Mouse (Mus musculus) layer of hippocampus, postnatal 14 days (tissue): ENCODE data around the gene Junb. TPM values are rescaled to one million over a fixed set of nuclear protein-coding genes. Genes with fewer than 3 reads are reported as not detected.

Source experiments
- DNase-seq, 2 experiments: peaks; one replicate each; pipeline ENCODE4 v3.0.0; 2021 to 2022; ENCODE audit warnings: low spot score in 2 of 2, mixed read lengths in 1 of 2
- microRNA-seq, 2 experiments: library from miRNA; unstranded; fragments of <30 nt; microRNA quantifications; one replicate each; pipeline ENCODE4 v1.2.0; 2021
- total RNA-seq, 2 experiments: library from RNA; stranded (reverse); gene quantifications; 2 replicates each; pipeline ENCODE4 v1.2.3; 2021

Gene Junb
- total RNA-seq, 2 experiments from 2014 or later, result 45.5 to 54.7 TPM

DNA sequence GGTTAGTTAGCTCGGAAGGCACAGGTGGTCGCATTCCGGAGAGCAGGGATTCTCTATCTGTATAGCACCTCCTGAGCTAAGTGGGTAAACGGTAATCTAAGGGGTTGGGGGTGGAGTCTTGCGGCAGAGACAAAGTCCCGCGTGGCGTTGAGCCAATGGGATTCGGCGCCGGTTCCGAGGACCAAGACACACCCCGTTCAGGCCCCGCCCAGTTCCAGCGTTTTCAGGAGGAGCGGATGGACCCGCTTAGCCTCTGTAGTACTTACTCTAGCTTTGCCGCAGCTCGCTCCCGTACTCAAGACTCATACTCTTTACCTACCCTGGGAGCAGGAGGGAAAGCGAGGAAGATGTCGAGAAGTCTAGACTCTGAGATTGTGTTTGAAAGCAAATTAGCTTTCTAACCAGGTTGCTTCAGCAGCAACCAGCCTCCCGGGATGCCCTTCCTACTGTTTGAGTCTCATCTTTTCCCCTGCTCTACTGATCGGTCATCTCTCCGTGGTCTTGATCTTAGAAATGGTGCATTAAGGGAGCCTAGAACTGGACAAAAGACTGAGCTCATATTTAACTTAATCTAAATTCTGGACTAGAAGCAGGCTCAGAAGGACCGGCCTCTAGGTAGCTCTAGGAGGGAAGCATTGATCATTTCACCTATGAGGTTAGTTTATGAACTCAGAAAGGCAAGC lies 33.9 kb downstream of the Junb start:
- peak in 1 of 2 experiments; percentile 51 for DNase-seq

DNA sequence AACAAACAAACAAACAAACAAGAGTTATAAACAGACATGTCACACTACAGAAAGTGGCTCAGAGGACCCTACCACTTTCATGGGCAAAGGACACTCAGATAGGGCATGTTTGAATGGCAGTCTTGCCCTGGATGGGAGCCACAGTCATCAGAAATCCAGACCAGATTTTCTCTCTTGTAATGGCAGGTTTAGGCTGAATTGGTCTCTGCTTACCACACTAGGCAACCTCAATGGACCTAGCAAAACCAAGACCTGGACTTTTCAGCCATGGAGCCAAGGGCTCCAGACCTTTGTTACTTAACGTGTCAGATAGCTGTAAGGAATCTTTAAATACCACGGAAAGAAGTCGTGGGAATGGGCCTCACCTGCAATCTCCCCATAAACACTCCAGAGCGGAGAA lies 34.8 kb downstream of the Junb start:
- no peak for DNase-seq

DNA sequence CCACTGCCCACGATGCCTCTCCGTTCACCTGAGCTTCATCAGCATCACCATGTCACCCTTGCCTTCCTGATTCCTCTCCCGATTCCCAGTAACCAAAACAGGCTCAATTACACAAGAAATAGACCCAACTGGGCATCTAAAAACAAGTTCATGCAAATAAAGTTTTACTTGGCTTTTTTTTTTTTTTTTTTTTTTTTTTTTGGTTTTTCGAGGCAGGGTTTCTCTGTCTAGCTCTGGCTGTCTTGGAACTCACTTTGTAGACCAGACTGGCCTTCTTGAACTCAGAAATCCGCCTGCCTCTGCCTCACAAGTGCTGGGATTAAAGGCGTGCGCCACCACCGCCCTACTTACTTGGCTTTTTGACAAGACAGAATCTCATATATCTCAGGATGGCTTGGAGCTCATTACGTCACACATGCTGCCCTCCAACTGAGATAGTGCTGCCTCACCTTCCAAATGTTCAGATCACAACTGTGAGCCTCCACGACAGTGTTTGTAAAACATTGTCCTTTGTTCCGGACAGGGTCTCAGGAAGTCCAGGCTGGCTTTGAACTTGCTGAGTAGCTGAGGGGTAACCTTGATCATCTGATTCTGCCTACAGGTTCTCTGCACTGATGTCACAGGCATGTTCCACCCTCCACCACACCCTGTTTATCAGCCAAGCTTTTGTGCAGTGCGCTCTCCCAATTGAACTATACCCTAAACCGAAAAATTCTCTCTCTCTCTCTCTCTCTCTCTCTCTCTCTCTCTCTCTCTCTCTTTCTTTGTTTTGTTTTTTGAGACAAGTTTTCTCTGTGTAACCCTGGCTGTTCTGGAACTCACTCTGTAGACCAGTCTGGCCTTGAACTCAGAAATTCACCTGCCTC lies 40.7 kb downstream of the Junb start:
- DNase-seq, result no peak

DNA sequence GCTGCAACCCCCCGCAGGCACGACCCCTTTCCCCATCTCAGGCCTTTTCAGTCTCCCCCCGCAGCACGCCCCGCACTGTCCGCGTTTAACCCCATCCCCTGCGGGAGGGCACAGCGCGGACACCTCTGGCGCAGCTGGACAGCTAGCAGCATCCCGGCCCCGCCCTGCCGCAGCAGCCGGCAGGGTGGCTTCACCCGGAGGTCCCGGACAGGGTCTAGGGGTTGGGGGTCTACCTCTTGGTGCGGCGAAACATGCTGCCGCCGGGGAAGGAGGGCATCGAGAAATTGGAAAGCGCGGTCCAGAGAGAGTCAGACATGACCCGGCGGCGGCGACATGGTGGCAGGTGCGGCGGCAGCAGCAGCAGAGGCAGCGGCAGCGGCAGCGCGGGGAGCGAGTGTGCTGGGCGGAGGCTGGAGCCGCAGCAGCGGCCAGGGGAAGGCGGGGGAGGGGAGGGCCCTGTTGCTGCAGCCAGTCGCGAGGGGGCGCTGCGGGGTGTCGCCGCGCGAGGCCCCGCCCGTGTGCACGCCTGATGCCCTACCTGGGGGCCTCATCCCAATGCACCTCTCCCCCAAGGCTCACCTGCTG lies 41.5 kb downstream of the Junb start, which contains the start of gene Mast1:
Gene Mast1, minus strand, starts transcription at position 398 of the 585 bp plus-strand sequence.
- DNase-seq, result peak; percentile 63 to 68

DNA sequence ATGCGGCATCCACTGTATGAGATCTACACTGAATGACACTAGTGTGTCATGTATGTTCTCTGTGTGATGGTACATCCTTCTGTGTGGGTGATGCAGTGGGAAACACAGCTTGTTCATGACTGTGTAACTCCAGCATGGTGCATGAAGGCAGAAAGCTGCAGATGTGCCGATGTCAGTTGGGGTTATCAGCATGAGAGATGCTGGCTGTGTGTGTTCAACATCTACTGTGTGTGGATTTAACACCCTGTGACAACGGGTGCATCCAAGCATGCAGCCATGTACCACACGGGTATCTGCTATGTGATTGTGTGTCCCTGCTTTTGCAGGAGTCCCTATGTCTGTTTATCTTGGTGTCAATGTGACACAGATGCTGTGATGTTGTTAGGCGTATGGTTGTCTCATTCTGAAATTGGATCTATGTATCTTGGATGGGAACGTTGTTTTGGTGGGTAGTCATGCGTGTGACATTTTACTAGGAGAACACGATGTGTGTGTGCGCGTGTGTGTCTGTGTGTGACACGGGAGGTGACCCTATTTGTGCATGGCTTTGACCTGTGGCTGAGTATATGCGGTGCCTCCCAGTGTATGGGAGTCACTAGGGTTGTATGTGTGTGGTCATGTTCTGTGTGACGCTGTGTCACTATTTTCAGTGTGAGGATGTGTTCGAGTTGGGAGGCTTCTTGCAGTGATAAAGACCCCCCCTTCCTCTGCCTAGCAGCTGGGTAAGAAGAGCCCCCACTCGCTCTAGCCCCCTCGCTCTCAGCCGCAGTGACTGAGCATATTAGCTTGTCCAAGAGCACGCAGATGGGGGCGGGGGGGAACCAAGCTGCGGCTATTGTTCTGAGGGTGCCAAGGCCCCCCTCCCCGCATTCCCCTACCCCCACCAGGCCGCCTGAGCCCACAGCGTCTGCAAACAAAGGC lies 42.2 kb downstream of the Junb start:
- DNase-seq, result peak in 1 of 2 experiments; percentile 24

DNA sequence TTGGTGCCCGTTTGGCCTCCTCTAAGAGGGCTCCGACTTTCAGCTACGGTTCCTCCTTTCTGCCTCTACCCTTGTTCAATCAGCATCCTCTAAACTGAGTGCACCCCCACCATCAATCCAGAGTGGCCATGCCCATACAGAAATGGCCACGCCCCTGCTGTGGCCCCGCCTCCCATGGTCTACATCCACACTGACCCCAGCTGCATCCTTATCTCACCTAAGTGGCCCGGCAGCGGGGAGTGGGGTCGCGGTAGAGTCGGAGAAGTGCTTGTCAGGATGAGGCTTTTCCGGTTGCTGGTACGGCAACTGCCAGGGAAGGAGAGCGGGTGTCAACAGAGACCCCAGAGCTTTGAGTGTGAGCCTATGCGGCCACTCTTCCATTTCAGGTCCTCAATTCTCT lies 43.0 kb downstream of the Junb start:
- DNase-seq, result no peak

DNA sequence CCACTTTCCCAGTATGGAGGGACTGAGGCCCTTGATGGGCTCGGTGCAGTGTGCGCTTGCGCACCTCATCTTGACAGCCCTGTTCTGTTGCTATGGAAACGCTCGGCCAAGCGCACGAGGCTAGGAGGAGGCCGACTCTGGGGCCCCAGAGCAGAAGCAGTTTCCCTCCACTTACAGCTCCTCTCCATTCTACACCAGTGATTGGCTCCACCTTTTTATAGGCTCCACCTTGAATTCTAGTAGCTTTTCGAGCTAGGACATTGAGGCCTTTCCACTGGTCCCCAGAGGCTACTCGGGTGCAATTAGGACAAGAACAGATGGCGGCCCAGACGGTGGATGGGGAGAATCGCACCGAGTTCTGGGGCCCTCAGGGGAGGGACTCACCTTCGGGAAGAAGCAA lies 43.7 kb downstream of the Junb start:
- DNase-seq, result no peak

DNA sequence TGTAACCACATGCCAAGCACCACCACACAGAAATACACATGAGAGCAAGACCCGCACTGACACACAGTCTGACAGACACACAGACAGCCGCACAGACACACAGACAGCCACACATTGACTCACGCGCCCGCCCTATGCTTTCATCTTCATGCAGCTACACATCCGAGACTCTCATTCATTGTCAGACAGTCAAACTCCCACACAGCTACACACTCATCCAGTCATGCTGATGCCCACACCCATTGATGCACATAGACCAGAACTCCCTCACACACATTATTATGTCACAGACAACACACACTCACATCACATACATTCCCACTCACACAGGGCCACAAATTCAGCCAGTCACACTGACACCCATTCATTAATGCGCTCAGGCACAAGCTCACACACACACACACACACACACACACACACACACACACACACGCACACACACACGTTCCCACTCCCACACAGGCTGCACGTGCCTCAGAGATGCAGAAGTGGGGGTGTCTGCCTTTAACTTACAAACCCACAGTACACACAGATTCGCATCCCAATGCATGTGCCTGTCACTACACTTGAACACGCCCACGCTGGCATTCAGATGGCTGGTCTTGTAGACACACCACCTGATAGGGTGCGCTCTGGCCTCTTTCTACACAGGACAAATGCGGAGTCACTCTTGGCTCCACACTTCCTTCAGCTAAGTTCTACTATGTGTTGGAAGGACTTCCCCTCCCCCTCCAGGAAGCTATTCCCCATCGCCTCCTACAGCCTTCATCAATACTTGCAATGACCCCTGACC lies 44.6 kb downstream of the Junb start:
- no peak for DNase-seq

DNA sequence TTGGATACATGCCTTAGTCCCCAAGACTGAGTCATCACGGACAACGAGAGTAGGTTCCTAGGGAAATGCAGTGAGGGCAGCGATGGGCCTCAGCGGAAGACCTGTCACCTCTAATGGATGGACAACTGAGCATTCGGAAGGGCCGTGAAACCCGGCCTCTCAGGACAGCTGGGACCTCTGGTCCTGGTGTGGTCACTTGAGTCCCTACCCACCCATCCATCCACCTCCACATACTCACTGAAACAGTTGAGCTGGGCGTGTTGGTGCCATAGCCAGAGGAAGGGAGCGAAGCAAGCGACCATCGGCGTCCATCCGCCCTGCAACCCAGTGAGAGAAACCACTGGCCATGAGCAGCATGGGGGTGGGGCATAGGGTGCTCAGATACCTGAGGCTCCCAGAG lies 47.9 kb downstream of the Junb start:
- no peak for DNase-seq

DNA sequence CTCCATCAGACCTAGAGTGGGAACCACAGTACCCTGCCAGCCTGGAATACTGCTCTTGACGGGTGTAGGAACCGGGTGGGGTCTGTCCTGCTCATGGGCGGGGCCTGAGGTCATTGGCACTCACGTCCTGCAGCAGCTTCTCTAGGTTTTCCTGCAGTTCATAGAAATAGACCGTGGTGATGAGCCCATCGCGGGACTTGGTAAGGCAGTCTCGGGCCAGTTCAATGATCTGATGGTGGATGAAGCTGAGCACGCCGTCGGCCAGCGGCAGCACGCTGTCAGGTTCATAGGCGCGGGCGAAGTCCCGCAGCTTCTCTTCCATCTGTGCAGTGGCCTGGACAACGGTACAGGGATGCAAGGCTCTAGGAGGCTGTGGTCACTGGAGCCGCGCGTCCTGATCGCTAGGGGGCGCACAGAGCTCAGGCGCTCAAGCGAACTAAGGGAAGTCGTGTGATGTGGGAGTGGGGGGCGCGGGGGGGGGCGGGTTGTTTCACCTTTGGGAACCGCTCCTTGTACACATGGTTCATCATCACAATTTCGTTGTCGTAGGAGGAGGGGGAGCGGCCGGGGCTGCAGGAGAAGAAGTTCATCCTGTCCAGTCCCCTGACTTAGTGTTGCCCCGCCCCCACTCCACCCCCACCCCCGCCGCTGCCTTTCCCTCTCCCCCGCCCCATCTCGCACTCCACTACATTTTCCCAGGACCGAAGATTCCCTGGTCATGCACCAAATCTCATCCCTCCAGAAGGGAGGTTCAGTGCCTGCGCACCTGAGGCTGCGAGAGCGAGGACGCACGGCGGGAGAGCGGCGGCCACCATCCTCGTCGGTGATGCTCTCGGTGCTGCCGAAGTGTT lies 49.8 kb downstream of the Junb start:
- DNase-seq, result peak; percentile 70 to 71

DNA sequence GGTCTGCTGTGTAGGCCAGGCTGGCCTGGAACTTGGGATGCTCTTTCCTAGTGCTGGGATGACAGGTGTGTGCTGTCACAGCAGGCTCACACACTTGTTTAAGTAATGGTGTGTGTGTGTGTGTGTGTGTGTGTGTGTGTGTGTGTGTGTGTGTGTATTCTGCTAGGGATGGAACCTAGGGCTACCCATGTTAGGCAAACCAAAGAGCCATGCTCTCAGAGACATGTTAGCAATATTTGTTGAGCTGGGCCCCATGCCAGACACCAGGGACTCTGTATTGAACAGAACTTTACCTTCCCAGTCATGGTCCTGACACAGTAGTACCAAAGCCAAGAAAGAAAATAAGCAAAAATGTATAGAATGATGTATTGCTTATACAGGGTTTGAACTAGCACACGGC lies 51.0 kb downstream of the Junb start:
- no peak for DNase-seq

DNA sequence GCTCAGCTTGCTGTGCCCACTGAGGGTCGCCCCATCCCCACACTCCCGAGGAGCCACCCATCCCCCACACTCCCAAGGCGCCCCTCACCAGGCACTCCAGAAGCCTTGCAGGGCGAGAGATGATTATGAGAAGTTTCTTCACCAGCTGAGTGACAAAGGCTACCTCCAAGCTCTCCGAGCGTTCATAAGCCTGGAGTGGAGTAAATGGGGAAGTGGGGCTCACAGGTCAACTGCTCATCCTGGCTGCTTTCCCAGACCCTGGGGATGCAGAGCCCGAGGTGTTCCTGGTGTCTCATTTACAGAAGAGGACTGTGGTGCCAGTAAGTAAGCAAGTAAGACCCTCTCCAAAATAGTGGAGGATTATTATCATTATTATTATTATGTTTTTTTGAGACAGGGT lies 53.0 kb downstream of the Junb start:
- DNase-seq, result no peak

Small RNAs within 50 kb of the gene (microRNA-seq; reads per million reads assigned to microRNA genes)
- gene Gm24197, result 2.5 to 7.6 reads per million in 2 experiments

Other genes with a start within 250 kb of the Junb start
- gene Nfix, start 178.4 kb downstream of the Junb start, total RNA-seq, result 100 to 1,000 TPM; 519 to 562 TPM
- 1 to 10 TPM; 7.4 to 8.6 TPM for gene Dand5, start 155.9 kb downstream of the Junb start, total RNA-seq
- 10 to 100 TPM; 19.4 to 20.4 TPM for gene Gadd45gip1, start 147.2 kb downstream of the Junb start, total RNA-seq
- 10 to 100 TPM; 59.4 to 64.8 TPM for gene Rad23a, start 138.1 kb downstream of the Junb start, total RNA-seq
- gene Calr, start 131.8 kb downstream of the Junb start, total RNA-seq, result 100 to 1,000 TPM; 453 to 590 TPM
- gene Farsa, start 121.7 kb downstream of the Junb start, total RNA-seq, result 10 to 100 TPM; 55.3 to 58.4 TPM
- gene Syce2, start 106.6 kb downstream of the Junb start, total RNA-seq, result 10 to 100 TPM; 21.4 to 24.5 TPM
- 10 to 100 TPM; 35.0 to 35.6 TPM for gene Gcdh, start 84.8 kb downstream of the Junb start, total RNA-seq
- gene Klf1, start 76.8 kb downstream of the Junb start, total RNA-seq, result not detected
- gene Dnase2a, start 70.2 kb downstream of the Junb start, total RNA-seq, result 1 to 10 TPM; 4.0 TPM
- gene Mast1, start 41.4 kb downstream of the Junb start, total RNA-seq, result 100 to 1,000 TPM; 127 to 140 TPM
- 1 to 10 TPM; 1.5 to 1.8 TPM for gene Rtbdn, start 31.7 kb downstream of the Junb start, total RNA-seq
- not detected for gene Gm49661, start 9.3 kb downstream of the Junb start, total RNA-seq
- 100 to 1,000 TPM; 417 to 431 TPM for gene Prdx2, start 9.1 kb downstream of the Junb start, total RNA-seq
- 10 to 100 TPM; 34.3 to 34.4 TPM for gene Rnaseh2a, start 9.0 kb downstream of the Junb start, total RNA-seq
- 1 to 10 TPM; 7.6 to 9.0 TPM for gene Hook2, start 11.9 kb upstream of the Junb start, total RNA-seq
- not detected for gene Best2, start 35.8 kb upstream of the Junb start, total RNA-seq
- gene Asna1, start 46.6 kb upstream of the Junb start, total RNA-seq, result 100 to 1,000 TPM; 108 to 115 TPM
- gene Trir, start 48.1 kb upstream of the Junb start, total RNA-seq, result 100 to 1,000 TPM; 136 to 150 TPM
- 100 to 1,000 TPM; 150 to 152 TPM for gene Tnpo2, start 58.2 kb upstream of the Junb start, total RNA-seq
- 10 to 100 TPM; 36.2 to 41.4 TPM for gene Fbxw9, start 81.3 kb upstream of the Junb start, total RNA-seq
- gene Gm5741, start 89.3 kb upstream of the Junb start, total RNA-seq, result not detected
- gene Dhps, start 93.0 kb upstream of the Junb start, total RNA-seq, result 10 to 100 TPM; 63.8 to 67.4 TPM
- gene Wdr83os, start 102.0 kb upstream of the Junb start, total RNA-seq, result 10 to 100 TPM; 57.5 to 61.5 TPM
- 10 to 100 TPM; 26.3 to 34.6 TPM for gene Wdr83, start 102.6 kb upstream of the Junb start, total RNA-seq
- 10 to 100 TPM; 39.6 to 42.7 TPM for gene Man2b1, start 104.6 kb upstream of the Junb start, total RNA-seq
- gene Zfp791, start 144.4 kb upstream of the Junb start, total RNA-seq, result 1 to 10 TPM; 5.6 to 5.8 TPM
- gene Cks1brt, start 173.2 kb upstream of the Junb start, total RNA-seq, result not detected
- not detected for gene Olfr371, start 247.3 kb upstream of the Junb start, total RNA-seq